Mouse (Mus musculus): Measurements from ENCODE around the gene Gm45234. TPM values are rescaled to one million over a fixed set of nuclear protein-coding genes. Genes with fewer than 3 reads are reported as not detected.

Gene Gm45234
- polyA plus RNA-seq, 1 experiment, result not detected

GRCm38 (mm10) chr6:124740888-124741761, 14.7 kb downstream of the Gm45234 start, which contains the start of gene Grcc10:
Gene Grcc10 (minus strand): TSS chr6:124741374.
- H3K79me2 ChIP-seq (ENCODE audit: control insufficient read depth, insufficient read depth), result no peaks in the 10 kb centered on the region
- peak within 1 kb of the TSS; percentile 89 for H3K4me2 ChIP-seq (ENCODE audit: low read depth)
- TF ChIP-seq POLR2AphosphoS2 (IDR thresholded peaks at IDR 0.05; ENCODE audit: insufficient read length, low read depth) (peak; percentile 87), CEBPB (IDR thresholded peaks at IDR 0.05; ENCODE audit: insufficient read depth, poor library complexity, severe bottlenecking) (peak; percentile 53; the same call in 1 of the 2 replicates), POLR2A (IDR thresholded peaks at IDR 0.05; ENCODE audit: insufficient read length, low read depth) (peak; percentile 92), MYOG (IDR thresholded peaks at IDR 0.05; ENCODE audit: control insufficient read depth in 1 of 3, insufficient read depth in 1 of 3, insufficient read length in 2 of 3, low read depth in 2 of 3) (no peak), MAX (IDR thresholded peaks at IDR 0.05; ENCODE audit: low read depth) (no peak), TCF3 (IDR thresholded peaks at IDR 0.05; ENCODE audit: insufficient read length, low read depth) (no peak), TCF12 (IDR thresholded peaks at IDR 0.05; ENCODE audit: insufficient read depth, poor library complexity, severe bottlenecking) (no peak), E2F4 (IDR thresholded peaks at IDR 0.05; ENCODE audit: insufficient read depth) (no peak), REST (IDR thresholded peaks at IDR 0.05; ENCODE audit: insufficient read depth, insufficient read length) (no peak), SRF (IDR thresholded peaks at IDR 0.05; ENCODE audit: control insufficient read depth, insufficient read length, low read depth) (no peak), USF1 (IDR thresholded peaks at IDR 0.05; ENCODE audit: low read depth) (no peak), MYOD1 (IDR thresholded peaks at IDR 0.05; ENCODE audit: control insufficient read depth in 1 of 3, insufficient read length in 2 of 3, low read depth in 2 of 3) (no peak)
- H3K36me3 ChIP-seq (ENCODE audit: control insufficient read depth, insufficient read depth), result no peaks in the 10 kb centered on the region
- peak within 1 kb of the TSS; percentile 67 for H3K4me3 ChIP-seq
- H3K27me3 ChIP-seq (ENCODE audit: control insufficient read depth, insufficient read depth, insufficient read length), result no peaks in the 10 kb centered on the region
- peak within 1 kb of the TSS; percentile 47 for H3ac ChIP-seq (ENCODE audit: control insufficient read depth, insufficient read length)

DNA sequence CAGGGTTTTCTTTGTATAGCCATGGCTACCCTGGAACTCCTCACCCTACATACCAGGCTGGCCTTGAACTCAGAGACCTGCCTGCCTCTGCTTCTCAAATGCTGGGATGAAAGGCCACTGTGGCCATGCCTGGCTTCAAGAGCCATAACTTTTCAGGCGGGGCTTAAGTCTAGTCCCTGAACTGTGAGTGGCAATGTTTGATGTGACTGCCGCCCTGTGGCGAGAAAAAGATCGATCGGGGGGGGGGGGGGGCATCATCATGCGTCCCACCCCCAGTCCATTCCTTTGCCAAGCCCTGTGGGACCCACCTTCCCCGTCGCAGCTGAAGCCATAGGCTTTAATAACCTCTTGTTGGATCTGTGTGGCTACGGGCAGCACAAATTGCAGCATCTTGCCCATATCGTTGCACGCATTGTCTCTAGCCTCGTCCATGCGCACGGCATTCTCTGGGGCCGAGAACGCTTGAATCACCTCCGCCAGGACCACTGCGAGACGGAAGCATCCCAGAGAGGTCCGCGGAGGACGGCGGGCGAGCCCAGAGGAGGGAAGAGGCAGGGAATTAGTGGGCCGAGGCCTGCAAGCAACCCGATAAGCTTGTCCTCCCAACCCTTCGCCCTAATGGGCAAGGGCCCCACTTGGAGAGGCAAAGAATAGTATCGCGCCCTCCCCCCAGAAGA, 15.5 kb downstream of the Gm45234 start:
- H3K4me3 ChIP-seq, result peak overlapping the region; percentile 67
- H3K27me3 ChIP-seq (ENCODE audit: control insufficient read depth, insufficient read depth, insufficient read length), result no peaks in the 10 kb centered on the region
- H3K79me2 ChIP-seq (ENCODE audit: control insufficient read depth, insufficient read depth), result no peaks in the 10 kb centered on the region
- peak overlapping the region; percentile 47 for H3ac ChIP-seq (ENCODE audit: control insufficient read depth, insufficient read length)
- peak overlapping the region; percentile 89 for H3K4me2 ChIP-seq (ENCODE audit: low read depth)
- no peaks in the 10 kb centered on the region for H3K36me3 ChIP-seq (ENCODE audit: control insufficient read depth, insufficient read depth)
- TF ChIP-seq E2F4 (IDR thresholded peaks at IDR 0.05; ENCODE audit: insufficient read depth) (no peak), MAX (IDR thresholded peaks at IDR 0.05; ENCODE audit: low read depth) (no peak), TCF3 (IDR thresholded peaks at IDR 0.05; ENCODE audit: insufficient read length, low read depth) (no peak)

- no peak overlapping the region for H3ac ChIP-seq (ENCODE audit: control insufficient read depth, insufficient read length)
- no peaks in the 10 kb centered on the region for H3K27me3 ChIP-seq (ENCODE audit: control insufficient read depth, insufficient read depth, insufficient read length)
- H3K36me3 ChIP-seq (ENCODE audit: control insufficient read depth, insufficient read depth), result no peaks in the 10 kb centered on the region
- H3K4me2 ChIP-seq (ENCODE audit: low read depth), result peak overlapping the region; percentile 89
- TF ChIP-seq TCF3 (IDR thresholded peaks at IDR 0.05; ENCODE audit: insufficient read length, low read depth) (no peak), E2F4 (IDR thresholded peaks at IDR 0.05; ENCODE audit: insufficient read depth) (no peak), MAX (IDR thresholded peaks at IDR 0.05; ENCODE audit: low read depth) (no peak)
- peak overlapping the region; percentile 67 for H3K4me3 ChIP-seq
- no peaks in the 10 kb centered on the region for H3K79me2 ChIP-seq (ENCODE audit: control insufficient read depth, insufficient read depth)
Measured at GRCm38 (mm10) chr6:124739231-124739796, 16.5 kb downstream of the Gm45234 start.

- TF ChIP-seq TCF12 (IDR thresholded peaks at IDR 0.05; ENCODE audit: insufficient read depth, poor library complexity, severe bottlenecking) (no peak), MYOG (IDR thresholded peaks at IDR 0.05; ENCODE audit: control insufficient read depth in 1 of 3, insufficient read depth in 1 of 3, insufficient read length in 2 of 3, low read depth in 2 of 3) (peak in 1 of 3 experiments; percentile 42), MYOD1 (IDR thresholded peaks at IDR 0.05; ENCODE audit: control insufficient read depth in 1 of 3, insufficient read length in 2 of 3, low read depth in 2 of 3) (peak in 1 of 3 experiments; percentile 32), CEBPB (IDR thresholded peaks at IDR 0.05; ENCODE audit: insufficient read depth, poor library complexity, severe bottlenecking) (no peak), SRF (IDR thresholded peaks at IDR 0.05; ENCODE audit: control insufficient read depth, insufficient read length, low read depth) (no peak)
- no peaks in the 10 kb centered on the region for H3K79me2 ChIP-seq (ENCODE audit: control insufficient read depth, insufficient read depth)
- peak within 1 kb of the TSS; percentile 67 for H3K4me3 ChIP-seq
Measured at GRCm38 (mm10) chr6:124738511-124739023, 17.3 kb downstream of the Gm45234 start, which contains the start of gene Ptpn6. Gene Ptpn6 (minus strand): TSS chr6:124738714.

GRCm38 (mm10) chr6:124737040-124737439, 18.8 kb downstream of the Gm45234 start:
- no peak for TF ChIP-seq CEBPB (IDR thresholded peaks at IDR 0.05; ENCODE audit: insufficient read depth, poor library complexity, severe bottlenecking)
- no peak overlapping the region for H3K4me2 ChIP-seq (ENCODE audit: low read depth)

More at GRCm38 (mm10) chr6:124738511-124739023, 17.3 kb downstream of the Gm45234 start, which contains the start of gene Ptpn6:
- H3ac ChIP-seq (ENCODE audit: control insufficient read depth, insufficient read length), result no peak within 1 kb of the TSS
- no peaks in the 10 kb centered on the region for H3K27me3 ChIP-seq (ENCODE audit: control insufficient read depth, insufficient read depth, insufficient read length)
- no peaks in the 10 kb centered on the region for H3K36me3 ChIP-seq (ENCODE audit: control insufficient read depth, insufficient read depth)
- H3K4me2 ChIP-seq (ENCODE audit: low read depth), result peak within 1 kb of the TSS; percentile 89

More at GRCm38 (mm10) chr6:124737040-124737439, 18.8 kb downstream of the Gm45234 start:
- H3K79me2 ChIP-seq (ENCODE audit: control insufficient read depth, insufficient read depth), result no peaks in the 10 kb centered on the region
- H3ac ChIP-seq (ENCODE audit: control insufficient read depth, insufficient read length), result no peak overlapping the region
- H3K36me3 ChIP-seq (ENCODE audit: control insufficient read depth, insufficient read depth), result no peaks in the 10 kb centered on the region
- no peak overlapping the region for H3K4me3 ChIP-seq
- H3K27me3 ChIP-seq (ENCODE audit: control insufficient read depth, insufficient read depth, insufficient read length), result no peaks in the 10 kb centered on the region

All from myocyte (in vitro differentiated cells).